Mouse (Mus musculus) fibroblast of lung, adult 2 months (primary cell): Measurements from ENCODE around the gene Cmc1.

ENCODE experiments used
- DNase-seq: peaks from one replicate; pipeline ENCODE4 v3.0.0-alpha.2; 2011; ENCODE audit warnings: low read depth

The Cmc1 gene

GRCm38 (mm10) chr9:118031694-118032093 lies 118.3 kb downstream of the Cmc1 start:
- no peak for DNase-seq

- no peak for DNase-seq
These were observed 119.7 kb downstream of the Cmc1 start for GRCm38 (mm10) chr9:118030252-118030651.

- DNase-seq: no peak
These were observed 120.5 kb downstream of the Cmc1 start for GRCm38 (mm10) chr9:118029490-118029889.

GRCm38 (mm10) chr9:118024966-118025365 lies 125.0 kb downstream of the Cmc1 start:
- DNase-seq: no peak
